Mouse (Mus musculus) liver, embryonic 15.5 days (tissue): ENCODE results near the gene Ankrd10. TPM values are rescaled to one million over a fixed set of nuclear protein-coding genes. Genes with fewer than 3 reads are reported as not detected.

Experiments
- ATAC-seq: fragments of 200-750 bp; cut with Nextera tagmentation; 2 replicates; pipeline ENCODE4 v1.8.0; 2017; ENCODE audit warnings: moderate number of reproducible peaks, mild to moderate bottlenecking, moderate library complexity; ENCODE audit not compliant: insufficient read depth
- H3K27ac ChIP-seq: fragments of 300-500 bp; sonication (generic); replicated peaks from 2 replicates; pipeline ENCODE4 v1.5.1; 2015; ENCODE audit warnings: mild to moderate bottlenecking, inconsistent platforms
- H3K27me3 ChIP-seq: fragments of 300-500 bp; sonication (generic); 2 replicates; pipeline ENCODE4 v1.6.1; 2015; ENCODE audit warnings: mild to moderate bottlenecking, inconsistent platforms
- H3K36me3 ChIP-seq: fragments of 300-500 bp; sonication (generic); replicated peaks from 2 replicates; pipeline ENCODE4 v1.6.1; 2015; ENCODE audit warnings: moderate library complexity, mild to moderate bottlenecking, inconsistent platforms
- H3K4me1 ChIP-seq: fragments of 300-500 bp; sonication (generic); replicated peaks from 2 replicates; pipeline ENCODE4 v1.6.1; 2015; ENCODE audit warnings: inconsistent platforms
- H3K4me2 ChIP-seq: fragments of 300-500 bp; sonication (generic); 2 replicates; pipeline ENCODE4 v1.6.1; 2015; ENCODE audit warnings: moderate library complexity, mild to moderate bottlenecking, inconsistent platforms
- H3K4me3 ChIP-seq: fragments of 300-500 bp; sonication (generic); replicated peaks from 2 replicates; pipeline ENCODE4 v1.5.1; 2015; ENCODE audit warnings: mild to moderate bottlenecking, inconsistent platforms
- H3K9ac ChIP-seq: fragments of 300-500 bp; sonication (generic); 2 replicates; pipeline ENCODE4 v1.6.1; 2015; ENCODE audit warnings: moderate library complexity, mild to moderate bottlenecking, inconsistent platforms
- H3K9me3 ChIP-seq: fragments of 300-500 bp; sonication (generic); replicated peaks from 2 replicates; pipeline ENCODE4 v1.6.1; 2016; ENCODE audit warnings: inconsistent platforms
- WGBS: fragments of 180-500 bp; shearing (Covaris S2); methylation state at CpG from one replicate; pipeline ENCODE4 v1.1.7; 2015; ENCODE audit warnings: mixed read lengths; ENCODE audit not compliant: insufficient replicate concordance; 5-methylcytosine and 5-hydroxymethylcytosine counted together
- polyA plus RNA-seq: library from polyadenylated mRNA; unstranded; fragments of >200 nt; fragmentation: Nextera tagmentation; extraction: Ambion mirVana; gene quantifications from 2 replicates; pipeline ENCODE4 v1.2.1, GENCODE M21; 2015

Ankrd10 gene
- polyA plus RNA-seq, 1 experiment from 2014 or later: 22.1 TPM

DNA sequence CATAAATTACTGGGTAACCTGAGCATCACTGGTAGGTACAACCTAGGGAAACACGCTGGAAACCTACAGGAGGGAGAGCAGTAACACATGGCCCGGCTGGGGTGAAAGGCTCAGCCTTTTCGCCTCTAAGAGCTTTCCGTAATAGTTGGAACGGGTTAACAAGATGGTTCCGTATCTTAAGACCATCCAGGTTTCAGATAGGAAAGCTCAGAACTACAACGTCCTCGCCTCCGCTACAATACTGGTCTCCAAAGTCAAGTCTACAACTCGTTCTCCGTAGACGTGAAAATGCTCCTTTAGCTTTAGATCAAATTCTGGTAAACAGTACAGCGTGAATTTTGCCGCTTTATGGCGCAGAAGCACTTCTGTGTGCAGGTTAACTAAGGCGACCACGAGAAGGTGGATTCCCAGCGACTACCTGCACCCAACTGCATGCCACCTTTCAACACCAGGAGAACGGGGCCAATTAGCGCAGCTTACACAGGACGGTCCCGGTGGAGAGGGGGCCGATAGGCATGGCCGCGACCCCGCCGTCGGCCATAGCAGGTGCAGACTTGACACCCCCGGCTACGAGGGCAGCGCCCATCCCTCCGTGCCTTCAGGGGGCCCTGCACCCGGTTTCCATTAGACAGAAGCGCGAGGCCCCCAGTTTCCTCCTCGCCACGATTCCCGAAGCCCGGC lies 1.1 kb downstream of the Ankrd10 start:
- WGBS: 1% methylated on average over 39 of the region's 39 CpGs
- Histone ChIP-seq H3K9ac (peak overlapping the region; percentile 84), H3K4me2 (peak overlapping the region; percentile 98), H3K27me3 (no peaks in the 10 kb centered on the region), H3K27ac (peak overlapping the region; percentile 94), H3K4me3 (peak overlapping the region; percentile 94), H3K36me3 (peaks cover 25% of the 10 kb centered on the region), H3K4me1 (peaks cover 49% of the 10 kb centered on the region), H3K9me3 (no peaks in the 10 kb centered on the region)
- no peak for ATAC-seq

DNA sequence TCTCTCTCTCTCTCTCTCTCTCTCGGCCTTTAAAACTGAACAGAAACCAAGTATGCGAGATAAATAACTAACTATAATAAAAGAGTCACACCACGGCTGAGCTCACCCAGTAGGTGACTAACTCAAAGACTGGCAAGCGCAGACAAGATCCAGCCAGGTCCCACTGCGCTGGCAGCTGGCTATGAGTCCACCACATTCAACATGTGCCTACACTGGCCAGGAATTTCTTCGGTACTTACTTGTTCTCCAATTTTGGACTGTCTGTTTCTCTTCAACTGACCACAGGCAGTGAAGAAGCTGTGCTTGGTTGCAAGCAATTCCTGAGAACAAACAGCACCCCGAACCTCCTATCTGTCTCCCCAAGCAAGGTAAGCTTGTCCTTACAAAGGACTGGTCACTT lies 2.1 kb downstream of the Ankrd10 start:
- H3K9ac ChIP-seq: no peak overlapping the region

DNA sequence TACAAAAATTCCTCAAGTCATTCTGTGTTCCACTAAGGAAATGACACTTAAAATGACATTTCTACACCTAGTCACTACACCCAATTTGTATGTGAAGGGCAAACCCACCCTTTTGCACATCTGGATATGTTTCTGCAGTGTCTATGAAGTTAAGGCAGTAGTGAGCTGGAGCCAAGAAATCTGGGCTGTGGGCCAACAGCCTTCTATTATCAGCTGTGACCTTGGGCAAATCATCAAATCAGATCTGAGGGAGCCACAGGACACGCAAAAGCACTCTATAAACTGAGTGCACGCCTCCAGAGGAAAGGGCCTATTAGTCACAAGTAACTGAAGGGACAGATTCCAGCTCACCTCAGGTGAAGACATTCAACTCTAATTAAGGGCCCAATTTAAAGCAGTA lies 3.2 kb downstream of the Ankrd10 start:
- Histone ChIP-seq H3K4me3 (no peak overlapping the region), H3K9me3 (no peaks in the 10 kb centered on the region), H3K27ac (no peak overlapping the region), H3K27me3 (no peaks in the 10 kb centered on the region), H3K4me1 (peaks cover 49% of the 10 kb centered on the region), H3K4me2 (0 out of 2 replicates have a peak overlapping the region, but pooled peaks have one; percentile 98), H3K9ac (no peak overlapping the region), H3K36me3 (peaks cover 38% of the 10 kb centered on the region)
- WGBS: 37% methylated on average over 2 of the region's 2 CpGs
- ATAC-seq: no peak

More for the DNA sequence above, 2.1 kb downstream of the Ankrd10 start:
- H3K4me3 ChIP-seq: peak overlapping the region; percentile 94
- H3K27me3 ChIP-seq: no peaks in the 10 kb centered on the region
- H3K4me1 ChIP-seq: peaks cover 49% of the 10 kb centered on the region
- peak overlapping the region; percentile 46 for H3K27ac ChIP-seq
- H3K36me3 ChIP-seq: peaks cover 30% of the 10 kb centered on the region
- H3K9me3 ChIP-seq: no peaks in the 10 kb centered on the region
- 52% methylated on average over 7 of the region's 7 CpGs for WGBS
- H3K4me2 ChIP-seq: peak overlapping the region; percentile 98
- no peak for ATAC-seq

DNA sequence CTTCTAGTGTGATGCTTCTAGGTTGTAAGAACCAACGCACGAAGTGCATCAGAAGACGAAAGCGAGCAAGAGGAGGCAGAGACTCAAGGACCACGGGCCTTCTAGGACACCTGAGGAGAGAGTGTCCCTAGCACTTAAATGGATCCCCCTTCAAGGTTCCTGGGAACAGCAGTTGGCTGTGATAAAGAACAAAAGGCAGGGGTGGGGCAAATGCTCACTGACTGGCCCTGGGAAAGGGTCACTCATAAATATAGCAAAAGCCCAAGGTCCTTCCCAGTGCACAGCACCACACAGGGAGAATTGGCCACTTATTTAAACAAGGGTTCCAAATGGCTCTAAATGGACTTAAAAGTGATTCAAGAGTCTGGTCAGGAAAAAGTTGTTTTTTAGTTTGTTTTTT lies 6.4 kb downstream of the Ankrd10 start:
- no peak overlapping the region for H3K4me2 ChIP-seq
- WGBS: 81% methylated on average over 5 of the region's 5 CpGs
- ATAC-seq: no peak
- no peak overlapping the region for H3K9ac ChIP-seq
- H3K9me3 ChIP-seq: no peaks in the 10 kb centered on the region
- H3K36me3 ChIP-seq: peaks cover 61% of the 10 kb centered on the region
- H3K4me3 ChIP-seq: no peak overlapping the region
- peaks cover 30% of the 10 kb centered on the region for H3K4me1 ChIP-seq
- no peak overlapping the region for H3K27ac ChIP-seq
- no peaks in the 10 kb centered on the region for H3K27me3 ChIP-seq

DNA sequence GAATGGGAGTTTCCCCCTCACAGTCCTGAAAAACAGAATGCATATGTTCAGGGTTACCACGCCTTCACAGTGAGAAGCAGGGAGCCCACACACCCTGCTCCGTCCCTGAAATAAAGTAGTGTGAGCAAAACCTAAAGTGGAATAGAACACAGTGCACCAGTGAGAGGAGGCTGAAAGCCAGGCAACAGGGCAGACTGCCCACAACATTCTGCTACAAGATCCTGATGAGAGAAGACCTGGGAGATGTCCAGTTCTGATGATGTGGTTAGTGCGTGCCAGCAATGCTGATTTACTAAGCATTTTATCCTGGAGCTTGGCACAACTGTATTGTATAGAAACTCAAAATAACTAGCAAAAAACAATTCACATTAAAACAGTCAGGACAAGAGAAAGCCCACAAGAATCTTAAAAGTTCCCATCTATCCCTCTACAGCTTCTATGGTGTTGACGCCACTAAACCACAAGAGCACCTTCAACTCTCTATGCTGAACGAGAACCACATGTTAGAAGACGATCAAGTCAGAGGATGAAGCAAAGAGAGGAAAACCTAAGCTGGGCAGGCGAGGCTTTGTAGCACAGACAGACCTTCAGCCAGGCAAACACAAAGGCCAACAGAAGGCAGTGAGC lies 6.9 kb downstream of the Ankrd10 start:
- H3K4me3 ChIP-seq: no peak overlapping the region
- 72% methylated on average over 7 of the region's 7 CpGs for WGBS
- peaks cover 24% of the 10 kb centered on the region for H3K4me1 ChIP-seq
- H3K9me3 ChIP-seq: no peaks in the 10 kb centered on the region
- H3K27me3 ChIP-seq: no peaks in the 10 kb centered on the region
- H3K27ac ChIP-seq: no peak overlapping the region
- no peak overlapping the region for H3K9ac ChIP-seq
- no peak for ATAC-seq
- H3K4me2 ChIP-seq: no peak overlapping the region
- H3K36me3 ChIP-seq: peaks cover 64% of the 10 kb centered on the region

DNA sequence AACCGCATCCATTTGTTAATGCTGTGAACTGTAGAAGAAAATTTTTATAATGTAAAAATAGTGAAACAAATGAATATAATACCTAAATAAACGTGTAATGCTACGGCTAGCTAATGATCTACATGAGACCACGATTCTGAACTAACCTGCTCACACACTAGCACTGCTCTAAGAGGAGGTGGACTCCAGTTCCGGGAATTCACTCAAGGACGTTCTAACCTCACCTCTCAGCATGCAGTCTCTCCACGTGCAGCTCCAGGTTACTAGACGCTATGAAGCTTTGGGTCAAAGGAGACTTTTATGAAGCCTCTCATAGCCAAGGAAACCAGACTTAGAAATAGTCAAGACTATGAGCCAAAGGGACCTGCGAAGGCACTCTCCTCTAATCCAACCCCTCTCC lies 7.8 kb downstream of the Ankrd10 start:
- Histone ChIP-seq H3K27me3 (no peaks in the 10 kb centered on the region), H3K4me3 (no peak overlapping the region), H3K4me2 (no peak overlapping the region), H3K27ac (no peak overlapping the region), H3K9ac (no peak overlapping the region), H3K36me3 (peaks cover 71% of the 10 kb centered on the region), H3K4me1 (peaks cover 16% of the 10 kb centered on the region), H3K9me3 (no peaks in the 10 kb centered on the region)
- no peak for ATAC-seq
- 73% methylated on average over 9 of the region's 9 CpGs for WGBS

DNA sequence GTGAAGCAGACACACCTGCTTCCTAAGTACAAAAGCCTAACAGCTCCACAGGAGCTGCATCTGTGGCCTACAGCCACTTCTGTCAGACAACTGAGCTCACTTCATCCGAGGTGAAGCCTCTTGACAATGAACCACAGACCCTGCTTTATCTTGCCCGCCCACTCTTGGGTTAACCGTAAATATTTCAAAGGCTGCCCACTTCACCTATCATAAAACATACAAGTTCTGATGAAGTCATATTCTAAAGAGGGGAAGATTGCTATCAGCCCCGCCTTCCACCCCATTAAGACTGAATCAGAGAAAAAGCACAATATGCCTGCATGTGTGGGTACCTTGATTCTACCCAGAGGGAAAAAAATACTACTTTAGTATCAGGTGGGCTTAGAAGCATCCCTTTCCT lies 10.5 kb downstream of the Ankrd10 start:
- Histone ChIP-seq H3K9me3 (no peaks in the 10 kb centered on the region), H3K27ac (no peak overlapping the region), H3K36me3 (peaks cover 73% of the 10 kb centered on the region), H3K9ac (no peak overlapping the region), H3K4me3 (no peak overlapping the region), H3K4me1 (peaks cover 3% of the 10 kb centered on the region; the same call in 1 of the 2 replicates), H3K27me3 (no peaks in the 10 kb centered on the region), H3K4me2 (no peak overlapping the region)
- ATAC-seq: no peak
- 53% methylated on average over 4 of the region's 4 CpGs for WGBS

DNA sequence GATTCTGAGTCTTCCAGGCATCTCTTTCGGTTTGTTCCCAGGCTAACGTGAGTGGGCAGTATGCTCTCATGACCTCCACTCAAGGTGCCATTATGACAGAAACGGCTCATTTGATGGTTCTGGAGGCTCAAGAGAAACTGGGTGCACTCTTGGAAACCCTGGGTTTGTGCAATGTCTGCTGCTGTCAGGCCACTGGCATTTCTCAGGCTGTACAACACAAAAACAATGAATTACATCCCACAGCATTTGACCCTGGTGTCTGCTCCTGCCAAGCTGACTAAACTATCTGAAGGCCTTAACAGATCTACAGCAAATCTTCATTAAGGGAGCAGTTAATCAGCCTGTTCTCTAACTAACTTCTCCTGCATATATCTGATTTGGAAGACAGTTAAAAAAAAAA lies 16.5 kb downstream of the Ankrd10 start:
- Histone ChIP-seq H3K9ac (no peak overlapping the region), H3K27me3 (no peaks in the 10 kb centered on the region), H3K36me3 (peaks cover 90% of the 10 kb centered on the region), H3K4me1 (no peaks in the 10 kb centered on the region), H3K27ac (no peak overlapping the region), H3K4me2 (no peak overlapping the region), H3K9me3 (no peaks in the 10 kb centered on the region), H3K4me3 (no peak overlapping the region)
- 74% methylated on average over 3 of the region's 3 CpGs for WGBS
- no peak for ATAC-seq

DNA sequence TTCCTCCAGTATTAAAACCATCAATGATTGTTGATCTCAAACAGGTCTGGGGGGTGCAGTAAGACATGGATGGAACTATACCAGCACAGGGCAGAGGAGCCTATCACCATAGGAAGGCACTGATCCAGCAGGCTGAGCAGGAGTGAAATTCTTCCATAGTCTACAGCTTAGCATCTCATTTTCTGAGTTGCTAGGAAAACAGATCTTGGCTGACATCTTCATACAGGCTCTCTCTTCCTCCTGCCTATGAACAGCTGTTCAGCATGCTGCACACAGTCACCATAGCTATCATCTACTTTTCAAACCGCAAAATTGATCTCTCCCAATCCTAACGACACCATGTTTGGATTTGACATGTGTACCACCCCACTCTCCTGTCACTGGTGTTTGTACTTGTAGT lies 17.5 kb downstream of the Ankrd10 start:
- H3K36me3 ChIP-seq: peaks cover 90% of the 10 kb centered on the region
- no peak overlapping the region for H3K4me2 ChIP-seq
- ATAC-seq: no peak
- no peak overlapping the region for H3K27ac ChIP-seq
- no peaks in the 10 kb centered on the region for H3K27me3 ChIP-seq
- H3K9me3 ChIP-seq: no peaks in the 10 kb centered on the region
- H3K4me3 ChIP-seq: no peak overlapping the region
- H3K9ac ChIP-seq: no peak overlapping the region
- WGBS: 91% methylated on average over 2 of the region's 2 CpGs
- H3K4me1 ChIP-seq: no peaks in the 10 kb centered on the region

DNA sequence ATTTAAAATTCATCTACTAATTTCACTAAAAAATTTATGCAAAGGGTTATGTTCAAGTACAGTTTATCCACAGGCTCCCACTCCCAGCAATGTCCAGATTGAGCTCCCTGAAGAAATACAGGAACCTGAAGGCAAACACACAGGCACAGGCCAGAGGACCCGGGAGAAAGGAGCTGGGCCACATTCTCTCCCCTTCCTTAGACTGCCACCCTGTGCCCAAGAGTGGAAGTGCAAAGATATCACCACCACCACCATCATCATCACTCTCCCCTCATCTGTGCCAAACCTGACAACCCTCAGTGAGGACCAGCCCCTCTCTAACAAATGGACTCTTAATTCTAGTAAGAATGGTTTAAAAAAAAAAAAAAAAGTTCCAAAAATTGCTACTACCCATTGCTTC lies 19.3 kb downstream of the Ankrd10 start:
- Histone ChIP-seq H3K27ac (no peak overlapping the region), H3K36me3 (peaks cover 92% of the 10 kb centered on the region)
- no peak for ATAC-seq

DNA sequence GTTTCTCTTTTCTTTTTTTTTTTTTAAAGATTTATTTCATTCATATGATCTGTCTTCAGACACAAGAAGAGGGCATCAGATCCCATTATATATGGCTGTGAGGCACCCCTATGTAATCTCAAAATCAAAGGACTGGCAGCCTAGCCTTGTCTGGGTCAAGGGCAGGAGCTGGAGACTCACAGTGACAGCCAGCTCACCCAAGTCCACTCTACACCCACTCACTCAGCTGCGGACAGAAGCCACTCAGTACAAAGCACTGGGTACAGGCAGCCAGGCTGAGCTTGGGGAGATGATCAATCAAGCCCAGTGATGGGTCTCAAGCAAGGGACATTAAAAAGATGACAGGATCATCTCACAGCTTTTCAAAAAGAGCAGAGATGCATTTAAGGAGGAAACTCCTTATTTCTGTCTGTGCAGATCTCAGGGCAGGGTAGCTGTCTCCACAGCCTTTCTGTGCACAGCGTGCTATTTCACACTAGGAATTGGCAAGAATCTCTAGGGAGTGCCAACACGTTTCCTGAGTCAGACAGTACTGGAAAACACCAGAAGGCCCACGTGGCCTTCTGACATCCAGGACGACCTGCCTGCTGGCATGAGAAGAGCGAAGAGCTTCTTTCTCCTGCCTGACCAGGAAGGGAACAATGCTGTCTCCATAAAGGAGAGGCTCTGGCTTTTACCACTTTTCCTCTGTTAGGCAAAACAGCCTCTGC lies 21.3 kb downstream of the Ankrd10 start:
- 74% methylated on average over 6 of the region's 6 CpGs for WGBS
- H3K4me2 ChIP-seq: no peak overlapping the region
- H3K36me3 ChIP-seq: peaks cover 92% of the 10 kb centered on the region
- no peak for ATAC-seq
- H3K9ac ChIP-seq: no peak overlapping the region
- no peaks in the 10 kb centered on the region for H3K9me3 ChIP-seq
- no peaks in the 10 kb centered on the region for H3K27me3 ChIP-seq
- no peak overlapping the region for H3K27ac ChIP-seq
- H3K4me3 ChIP-seq: no peak overlapping the region
- H3K4me1 ChIP-seq: no peaks in the 10 kb centered on the region

More for the DNA sequence above, 19.3 kb downstream of the Ankrd10 start:
- no peak overlapping the region for H3K4me3 ChIP-seq
- H3K9me3 ChIP-seq: no peaks in the 10 kb centered on the region
- H3K4me1 ChIP-seq: no peaks in the 10 kb centered on the region
- no peak overlapping the region for H3K4me2 ChIP-seq
- WGBS: 0% methylated on average over 1 of the region's 1 CpGs
- H3K9ac ChIP-seq: no peak overlapping the region
- no peaks in the 10 kb centered on the region for H3K27me3 ChIP-seq
